In the genomic region with DNA sequence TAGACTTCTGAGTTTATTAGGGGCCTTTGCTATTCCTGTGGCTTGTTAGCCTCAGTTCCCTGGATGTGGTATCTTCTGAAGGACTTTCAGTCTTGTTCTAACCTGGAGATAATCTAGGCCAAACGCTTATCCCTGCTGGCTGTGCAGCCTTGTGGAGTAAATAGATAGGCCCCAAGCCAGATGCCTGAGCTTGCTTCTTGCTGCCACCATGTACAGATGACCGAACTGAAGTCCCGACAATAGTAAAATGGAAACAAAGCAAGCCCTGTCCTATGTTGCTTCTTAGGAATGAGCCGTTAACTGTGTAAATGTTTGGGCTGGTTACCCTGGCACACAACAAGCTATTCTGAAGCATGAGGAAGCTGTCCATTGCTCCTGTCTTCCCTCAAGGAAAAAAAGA, we compare ENCODE assay signal across 8 mouse cellular contexts.
DNase-seq lines count a peak whose midpoint lies in the region; ATAC-seq and TF ChIP-seq lines count a peak whose summit lies in the region.

No protein-coding gene starts in this region.

- H3K27ac ChIP-seq in heart, embryonic 15.5 days: peak overlapping the region; percentile 78
- H3K27ac ChIP-seq in liver, postnatal 0 days (ENCODE audit: low read depth): no peak overlapping the region
- H3K27ac ChIP-seq in gastrocnemius, adult 2 months: no peak overlapping the region

- H3K27me3 ChIP-seq in heart, embryonic 15.5 days: no peaks in the 10 kb centered on the region
- H3K27me3 ChIP-seq in liver, postnatal 0 days (ENCODE audit: insufficient read depth, low read length): no peaks in the 10 kb centered on the region

- TF ChIP-seq EP300 in liver, postnatal 0 days (IDR thresholded peaks at IDR 0.05; ENCODE audit: low read depth): peak; percentile 95

- TF ChIP-seq CTCF in liver, postnatal 0 days (IDR thresholded peaks at IDR 0.05; ENCODE audit: low read depth): no peak
- TF ChIP-seq CTCF in gastrocnemius, adult 2 months (IDR thresholded peaks at IDR 0.05): no peak

- H3K4me1 ChIP-seq in heart, embryonic 15.5 days (replicated peaks): peaks cover 25% of the 10 kb centered on the region
- peaks cover 22% of the 10 kb centered on the region for H3K4me1 ChIP-seq in liver, postnatal 0 days (ENCODE audit: insufficient read depth)

- no peaks in the 10 kb centered on the region for H3K9me3 ChIP-seq in heart, embryonic 15.5 days (replicated peaks)
- H3K9me3 ChIP-seq in liver, postnatal 0 days (ENCODE audit: low read length): no peaks in the 10 kb centered on the region

- H3K9ac ChIP-seq in heart, embryonic 15.5 days: no peak overlapping the region
- H3K9ac ChIP-seq in liver, postnatal 0 days (replicated peaks): no peak overlapping the region

- DNase-seq in embryo, embryonic 10.5 days (ENCODE audit: low spot score): peak; percentile 19
- no peak for DNase-seq in embryo, embryonic 9.5 days (ENCODE audit: extremely low spot score)
- DNase-seq in Muller cell, postnatal 12 days (ENCODE audit: inconsistent ontology term): peak; percentile 41
- DNase-seq in liver, postnatal 0 days: peak; percentile 46
- no peak for DNase-seq in gastrocnemius, adult 2 months
- DNase-seq in frontal cortex, postnatal 25 days (ENCODE audit: low spot score in 2 of 2): no peak
- no peak for DNase-seq in left cerebral cortex, postnatal 36 days (ENCODE audit: low spot score in 2 of 2)

- intact Hi-C loops in gastrocnemius, adult 2 months (cut with DNase I): no loop called here
- intact Hi-C loops in left cerebral cortex, postnatal 36 days (cut with DNase I): no loop called here

- no peak overlapping the region for H3K4me3 ChIP-seq in heart, embryonic 15.5 days
- H3K4me3 ChIP-seq in liver, postnatal 0 days (ENCODE audit: low read depth, low read length): no peak overlapping the region
- H3K4me3 ChIP-seq in gastrocnemius, adult 2 months: no peak overlapping the region

- H3K4me2 ChIP-seq in heart, embryonic 15.5 days: no peak overlapping the region
- H3K4me2 ChIP-seq in liver, postnatal 0 days (ENCODE audit: low read depth, low read length): peak overlapping the region; percentile 65

- 19% methylated on average over 4 of the region's 4 CpGs for WGBS in heart, embryonic 15.5 days
- 56% methylated on average over 4 of the region's 4 CpGs for WGBS in liver, postnatal 0 days (ENCODE audit: insufficient replicate concordance)

- ATAC-seq in heart, embryonic 15.5 days (replicated peaks; ENCODE audit: insufficient number of reproducible peaks, insufficient read depth, low FRiP score, low read depth): no peak
- peak; percentile 73 for ATAC-seq in liver, postnatal 0 days

- no peaks in the 10 kb centered on the region for H3K36me3 ChIP-seq in heart, embryonic 15.5 days
- H3K36me3 ChIP-seq in liver, postnatal 0 days (replicated peaks; ENCODE audit: insufficient read depth, low read length): no peaks in the 10 kb centered on the region

Comparison
In these comparisons a context has a peak if more than half of its experiments do, and no peak if none do; other contexts are left out.
1. DNase-seq: peak in embryo, embryonic 10.5 days (single experiment), Muller cell, postnatal 12 days (single experiment) and liver, postnatal 0 days (single experiment); none in embryo, embryonic 9.5 days (single experiment), gastrocnemius, adult 2 months (single experiment), frontal cortex, postnatal 25 days (0 of 2) and left cerebral cortex, postnatal 36 days (0 of 2).